Mouse (Mus musculus) liver, postnatal 0 days (tissue): ENCODE data around the gene Mgll.

ENCODE experiments used
- CTCF ChIP-seq: sonication (generic); IDR thresholded peaks from 2 replicates; pipeline ENCODE4 v1.5.1; 2016; ENCODE audit warnings: antibody characterized with exemption, low read depth
- EP300 ChIP-seq: IDR thresholded peaks from 2 replicates; pipeline ENCODE4 v1.6.1; 2016; ENCODE audit warnings: antibody characterized with exemption, low read depth, mild to moderate bottlenecking

DNA sequence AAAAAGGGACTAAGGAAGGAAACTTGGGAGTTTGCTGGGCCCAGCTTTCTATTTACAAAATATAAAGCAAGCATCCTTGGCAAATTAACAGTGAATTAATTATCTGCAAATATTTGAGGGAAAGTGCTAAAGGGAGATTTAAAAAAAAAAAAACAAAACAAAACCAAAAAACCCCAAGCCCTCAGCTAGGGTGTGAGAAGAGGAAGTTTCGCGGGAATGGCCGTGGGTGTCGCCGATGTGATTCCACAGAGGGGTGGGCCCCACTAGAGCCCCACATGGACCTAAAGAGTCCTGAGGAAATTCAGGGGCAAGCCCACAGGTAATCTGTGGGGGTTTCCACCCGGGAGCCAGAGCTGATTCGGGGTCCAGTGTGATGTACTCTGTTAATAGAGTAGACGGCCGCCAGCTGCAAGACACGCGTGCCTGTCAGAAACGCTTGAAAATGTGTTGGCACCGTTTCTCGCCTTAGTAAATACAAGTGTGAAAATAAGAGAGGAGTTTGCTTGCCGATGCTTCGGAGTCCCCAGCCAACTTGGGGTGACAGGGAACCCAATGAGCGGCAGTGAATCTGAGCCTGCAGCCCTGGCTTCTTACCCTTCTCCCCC lies 46.2 kb downstream of the Mgll start:
- TF ChIP-seq EP300 = no peak
- no peak for TF ChIP-seq CTCF
